Mouse (Mus musculus) liver, embryonic 11.5 days (tissue): Measurements from ENCODE around the gene Tmem97. TPM values are rescaled to one million over a fixed set of nuclear protein-coding genes. Genes with fewer than 3 reads are reported as not detected.

Source experiments
- ATAC-seq: fragments of 200-750 bp; cut with Nextera tagmentation; replicated peaks from 2 replicates; pipeline ENCODE4 v1.8.0; 2017; ENCODE audit warnings: moderate number of reproducible peaks, mild to moderate bottlenecking, moderate TSS enrichment, moderate library complexity; ENCODE audit not compliant: low FRiP score
- DNase-seq: peaks from one replicate; pipeline ENCODE4 v3.0.0-alpha.2; 2017; ENCODE audit warnings: low spot score
- H3K27ac ChIP-seq: fragments of 300-500 bp; sonication (generic); 2 replicates; pipeline ENCODE4 v1.5.1; 2014; ENCODE audit warnings: mild to moderate bottlenecking, low read depth, low read length, control low read depth
- H3K27me3 ChIP-seq: fragments of 300-500 bp; sonication (generic); replicated peaks from 2 replicates; pipeline ENCODE4 v1.6.1; 2014; ENCODE audit warnings: low read length, mixed read lengths; ENCODE audit not compliant: control insufficient read depth, insufficient read depth
- H3K36me3 ChIP-seq: fragments of 300-500 bp; sonication (generic); 2 replicates; pipeline ENCODE4 v1.6.1; 2014; ENCODE audit warnings: mild to moderate bottlenecking, low read length, moderate library complexity, mixed read lengths; ENCODE audit not compliant: control insufficient read depth, insufficient read depth
- H3K4me1 ChIP-seq: fragments of 300-500 bp; sonication (generic); replicated peaks from 2 replicates; pipeline ENCODE4 v1.6.1; 2014; ENCODE audit warnings: low read length, mixed read lengths; ENCODE audit not compliant: control insufficient read depth, insufficient read depth
- H3K4me2 ChIP-seq: fragments of 300-500 bp; sonication (generic); 2 replicates; pipeline ENCODE4 v1.6.1; 2014; ENCODE audit warnings: mild to moderate bottlenecking, control low read depth, moderate library complexity
- H3K4me3 ChIP-seq: fragments of 300-500 bp; sonication (generic); 2 replicates; pipeline ENCODE4 v1.5.1; 2014; ENCODE audit warnings: low read depth, low read length, control low read depth
- H3K9ac ChIP-seq: fragments of 300-500 bp; sonication (generic); 2 replicates; pipeline ENCODE4 v1.6.1; 2014; ENCODE audit warnings: low read depth, low read length, control low read depth
- H3K9me3 ChIP-seq: fragments of 300-500 bp; sonication (generic); 2 replicates; pipeline ENCODE4 v1.6.1; 2016; ENCODE audit warnings: low read length, inconsistent platforms, mixed read lengths; ENCODE audit not compliant: control insufficient read depth
- WGBS: fragments of 180-500 bp; shearing (Covaris S2); extraction: QIAGEN DNeasy Blood & Tissue Kit; methylation state at CpG from one replicate; pipeline ENCODE4 v1.1.7; 2014; 5-methylcytosine and 5-hydroxymethylcytosine counted together
- polyA plus RNA-seq: library from polyadenylated mRNA; unstranded; fragments of >200 nt; fragmentation: Nextera tagmentation; extraction: Ambion mirVana; gene quantifications from 2 replicates; pipeline ENCODE4 v1.2.1, GENCODE M21; 2014

The Tmem97 gene
- polyA plus RNA-seq, 1 experiment from 2014 or later, result 173 TPM

DNA sequence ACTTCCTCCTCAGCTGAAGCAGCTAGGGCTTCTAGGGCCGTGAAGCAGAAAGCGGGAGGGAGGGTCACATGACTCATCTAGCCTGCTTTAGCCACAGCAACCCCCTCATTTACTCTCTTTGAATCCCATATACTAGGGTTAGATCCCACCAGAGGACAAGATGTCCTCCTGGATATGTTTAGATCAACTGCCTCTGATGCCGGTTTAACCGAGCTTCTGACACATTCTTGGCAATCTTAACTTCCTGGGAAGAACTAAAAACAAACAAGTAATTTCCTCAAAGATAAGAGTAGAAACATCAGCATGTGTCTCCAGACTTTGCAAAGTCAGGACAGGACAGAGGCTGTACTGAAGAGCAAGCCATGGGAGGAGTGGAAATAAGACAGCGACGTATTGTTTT lies 16.2 kb upstream of the Tmem97 start:
- ATAC-seq, result no peak
- peaks cover 7% of the 10 kb centered on the region; the same call in 1 of the 2 replicates for H3K36me3 ChIP-seq
- H3K9me3 ChIP-seq, result no peaks in the 10 kb centered on the region
- WGBS, result 34% methylated on average over 6 of the region's 6 CpGs
- H3K4me1 ChIP-seq, result peaks cover 7% of the 10 kb centered on the region
- no peaks in the 10 kb centered on the region for H3K27me3 ChIP-seq
- H3K4me3 ChIP-seq, result no peak overlapping the region
- no peak for DNase-seq
- no peak overlapping the region for H3K9ac ChIP-seq
- H3K4me2 ChIP-seq, result no peak overlapping the region; the same call in 1 of the 2 replicates
- H3K27ac ChIP-seq, result peak overlapping the region; percentile 25

DNA sequence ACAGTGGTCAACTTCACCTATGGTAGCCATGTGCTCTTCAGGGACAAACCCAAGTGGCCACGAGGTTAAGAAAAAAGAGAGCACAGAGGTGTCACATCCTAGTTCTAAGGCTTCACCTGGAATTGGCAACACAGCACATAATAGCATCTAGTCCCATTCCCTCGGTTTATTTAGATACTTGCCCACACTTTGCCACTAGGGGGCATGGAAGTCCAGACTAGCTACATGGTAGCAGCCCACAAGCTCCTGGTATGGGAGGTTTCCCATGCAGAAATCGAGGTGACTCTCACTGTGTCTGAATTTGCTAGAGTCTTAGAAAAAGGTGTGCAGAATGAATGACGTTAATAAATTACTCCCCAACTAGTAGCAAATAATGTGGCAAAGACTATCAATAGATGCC lies 9.9 kb upstream of the Tmem97 start:
- Histone ChIP-seq H3K9me3 (no peaks in the 10 kb centered on the region), H3K27me3 (no peaks in the 10 kb centered on the region), H3K27ac (no peak overlapping the region), H3K4me2 (no peak overlapping the region), H3K9ac (no peak overlapping the region), H3K4me1 (peaks cover 5% of the 10 kb centered on the region), H3K4me3 (no peak overlapping the region), H3K36me3 (no peaks in the 10 kb centered on the region)
- WGBS, result 16% methylated on average over 4 of the region's 4 CpGs
- DNase-seq (peak; percentile 47), ATAC-seq (no peak)

DNA sequence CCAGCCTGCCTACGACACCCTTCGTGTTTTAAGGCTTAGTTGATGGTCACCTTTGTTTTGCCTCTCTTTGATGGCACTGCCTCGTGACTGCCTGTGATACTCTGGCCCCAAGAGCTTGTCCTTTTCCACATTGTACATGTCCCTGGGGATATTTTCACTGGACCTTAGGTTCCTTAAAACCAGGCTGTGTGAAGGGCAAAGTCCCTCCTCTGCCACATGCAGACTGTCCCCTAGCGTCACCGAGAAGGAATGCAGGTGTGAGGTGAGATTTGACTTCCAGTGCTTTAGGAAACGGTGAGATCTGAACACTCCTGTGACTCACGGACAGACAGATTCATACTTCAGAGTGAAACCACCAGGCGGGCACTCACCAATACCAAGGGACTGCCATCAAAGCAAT lies 6.7 kb upstream of the Tmem97 start:
- Histone ChIP-seq H3K27me3 (no peaks in the 10 kb centered on the region), H3K27ac (no peak overlapping the region), H3K4me1 (peaks cover 6% of the 10 kb centered on the region), H3K9ac (no peak overlapping the region), H3K4me3 (no peak overlapping the region), H3K36me3 (no peaks in the 10 kb centered on the region), H3K9me3 (no peaks in the 10 kb centered on the region), H3K4me2 (no peak overlapping the region)
- DNase-seq, result no peak
- no peak for ATAC-seq
- WGBS, result 58% methylated on average over 8 of the region's 8 CpGs

DNA sequence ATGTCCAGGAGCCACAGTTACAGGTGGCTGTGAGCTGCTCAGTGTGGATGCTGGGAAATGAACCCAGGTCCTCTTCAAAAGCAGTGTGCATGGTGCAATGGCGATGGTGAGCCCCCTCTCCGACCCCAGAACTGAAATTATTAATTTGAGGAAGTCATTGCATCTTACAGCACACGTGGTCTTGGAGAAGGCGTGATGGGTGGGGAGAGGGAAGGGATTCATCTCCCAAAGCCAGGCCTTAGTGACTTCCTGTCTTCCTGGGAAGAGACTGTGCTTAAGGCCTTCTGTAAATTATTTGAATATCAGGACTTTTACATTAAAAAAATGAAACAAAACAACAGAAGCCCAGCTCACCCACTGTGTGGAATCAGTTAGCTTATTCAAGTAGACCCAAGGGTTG lies 5.5 kb upstream of the Tmem97 start:
- Histone ChIP-seq H3K27ac (no peak overlapping the region), H3K9ac (no peak overlapping the region), H3K4me1 (peaks cover 6% of the 10 kb centered on the region), H3K27me3 (no peaks in the 10 kb centered on the region), H3K4me3 (no peak overlapping the region), H3K4me2 (no peak overlapping the region), H3K36me3 (no peaks in the 10 kb centered on the region), H3K9me3 (no peaks in the 10 kb centered on the region)
- ATAC-seq (no peak), DNase-seq (no peak)
- 69% methylated on average over 4 of the region's 4 CpGs for WGBS

DNA sequence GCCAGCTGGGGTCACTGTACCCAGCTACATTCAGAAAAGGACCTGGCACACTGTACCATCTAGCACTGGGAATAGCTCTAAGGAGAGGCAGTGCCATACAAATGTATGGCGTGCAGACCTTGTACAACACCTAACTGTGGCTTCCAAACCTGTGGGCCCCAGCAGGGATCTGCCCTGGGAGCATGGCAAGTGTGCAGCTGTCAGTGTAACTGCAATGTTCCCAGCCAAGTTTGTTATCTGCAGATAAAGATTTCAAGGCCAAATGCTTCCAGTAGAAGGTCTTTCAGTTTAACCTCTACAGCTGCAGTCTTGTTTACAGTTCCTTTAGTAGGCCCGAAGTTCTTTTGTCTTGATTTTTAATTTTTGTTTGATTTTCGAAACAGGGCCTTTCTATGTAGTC lies 5.0 kb upstream of the Tmem97 start:
- no peaks in the 10 kb centered on the region for H3K36me3 ChIP-seq
- no peak for DNase-seq
- H3K9me3 ChIP-seq, result no peaks in the 10 kb centered on the region
- no peak overlapping the region for H3K4me3 ChIP-seq
- WGBS, result 60% methylated on average over 3 of the region's 3 CpGs
- no peak overlapping the region for H3K4me2 ChIP-seq
- H3K27ac ChIP-seq, result no peak overlapping the region
- ATAC-seq, result no peak
- H3K4me1 ChIP-seq, result peaks cover 6% of the 10 kb centered on the region
- peak overlapping the region; percentile 16; the same call in 1 of the 2 replicates for H3K9ac ChIP-seq
- H3K27me3 ChIP-seq, result no peaks in the 10 kb centered on the region

DNA sequence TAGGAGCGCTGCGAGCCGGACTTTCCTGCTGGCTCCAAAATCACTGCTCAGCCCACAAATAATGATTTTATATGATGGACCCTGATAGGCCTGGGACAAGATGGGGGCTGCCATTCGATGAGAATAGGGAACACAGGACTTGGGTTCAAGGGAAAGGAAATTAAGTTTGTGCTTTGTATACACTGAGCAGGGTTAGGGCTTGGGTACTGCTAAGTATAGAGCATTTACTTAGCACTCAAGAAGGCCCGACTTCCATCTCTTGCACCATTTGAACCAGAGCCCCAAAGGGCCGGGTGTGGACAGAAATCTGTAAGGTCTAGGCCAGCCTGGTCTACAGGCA lies 452 bp upstream of the Tmem97 start:
- Histone ChIP-seq H3K27ac (0 out of 2 replicates have a peak overlapping the region, but pooled peaks have one; percentile 2), H3K9me3 (no peaks in the 10 kb centered on the region)
- ATAC-seq, result peak; percentile 11

DNA sequence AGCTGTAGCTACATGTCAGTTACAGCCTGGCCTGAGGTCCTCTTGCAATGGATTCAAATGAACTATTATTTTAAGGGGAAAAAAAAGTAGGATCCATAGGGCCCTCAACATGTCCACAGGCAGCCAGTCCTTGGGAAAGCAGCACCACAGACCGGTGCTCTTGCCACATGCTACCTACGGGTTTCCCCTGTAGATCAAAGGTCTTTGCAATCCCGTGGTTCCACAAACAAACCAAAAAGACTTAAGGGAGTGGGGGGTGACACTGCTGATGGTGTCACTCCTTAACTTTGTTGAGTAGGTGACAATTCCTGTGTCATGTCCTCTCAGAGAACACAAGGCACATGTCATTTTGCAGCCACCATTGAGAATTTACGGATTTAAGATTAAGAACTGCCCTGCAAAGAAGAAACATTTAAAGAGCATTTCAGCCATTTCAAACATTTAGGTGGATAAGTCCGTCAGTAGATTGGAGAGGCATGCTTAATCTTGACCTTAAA lies 1.0 kb downstream of the Tmem97 start:
- no peaks in the 10 kb centered on the region for H3K27me3 ChIP-seq
- no peak for ATAC-seq
- H3K4me1 ChIP-seq, result peaks cover 20% of the 10 kb centered on the region
- no peaks in the 10 kb centered on the region for H3K9me3 ChIP-seq
- H3K4me2 ChIP-seq, result peak overlapping the region; percentile 81
- DNase-seq, result no peak
- peak overlapping the region; percentile 76 for H3K4me3 ChIP-seq
- peak overlapping the region; percentile 85 for H3K27ac ChIP-seq
- 4% methylated on average over 5 of the region's 5 CpGs for WGBS
- H3K36me3 ChIP-seq, result no peaks in the 10 kb centered on the region
- H3K9ac ChIP-seq, result peak overlapping the region; percentile 76

More for the DNA sequence above, 452 bp upstream of the Tmem97 start:
- Histone ChIP-seq H3K4me3 (peak overlapping the region; percentile 76), H3K36me3 (no peaks in the 10 kb centered on the region), H3K27me3 (no peaks in the 10 kb centered on the region), H3K4me1 (peaks cover 21% of the 10 kb centered on the region), H3K4me2 (peak overlapping the region; percentile 81), H3K9ac (peak overlapping the region; percentile 56)
- WGBS, result 33% methylated on average over 6 of the region's 6 CpGs
- DNase-seq, result no peak

DNA sequence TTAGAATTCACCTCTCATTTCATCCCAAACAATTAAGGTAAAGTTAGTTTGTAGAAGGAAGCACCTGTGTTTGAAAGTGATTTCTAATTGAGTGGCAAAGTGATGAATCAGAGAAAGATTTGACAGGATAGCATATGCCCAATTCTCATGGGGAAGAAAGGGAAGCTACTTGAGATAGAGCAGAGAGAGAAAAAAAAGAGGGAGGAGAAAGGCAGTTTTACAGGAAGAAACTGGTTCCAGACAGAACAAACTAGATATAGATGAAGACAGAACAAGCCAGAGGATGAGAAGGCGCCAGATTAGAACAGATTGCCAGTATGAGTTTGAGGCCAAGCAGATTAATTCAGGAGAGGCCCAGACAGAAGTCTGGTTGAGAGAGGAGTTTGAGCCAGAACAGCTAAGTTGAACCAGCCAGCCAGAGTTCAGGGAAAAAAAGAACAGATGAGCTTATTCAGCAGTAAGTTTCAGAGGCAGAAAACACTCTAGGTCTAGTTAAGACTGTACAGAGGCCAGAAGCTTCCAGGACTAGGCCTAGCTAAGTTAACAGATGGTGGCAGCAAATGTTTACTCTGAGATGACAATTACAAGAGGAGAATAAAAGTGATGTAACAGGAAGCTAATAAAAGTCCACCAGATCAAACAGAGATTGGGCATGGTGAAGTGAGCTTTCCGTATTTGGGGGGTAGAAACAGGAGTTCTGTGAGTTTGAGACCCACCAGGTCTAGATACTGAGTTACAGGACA lies 2.7 kb downstream of the Tmem97 start:
- peak overlapping the region; percentile 81 for H3K4me2 ChIP-seq
- 68% methylated on average over 2 of the region's 2 CpGs for WGBS
- peaks cover 20% of the 10 kb centered on the region for H3K4me1 ChIP-seq

DNA sequence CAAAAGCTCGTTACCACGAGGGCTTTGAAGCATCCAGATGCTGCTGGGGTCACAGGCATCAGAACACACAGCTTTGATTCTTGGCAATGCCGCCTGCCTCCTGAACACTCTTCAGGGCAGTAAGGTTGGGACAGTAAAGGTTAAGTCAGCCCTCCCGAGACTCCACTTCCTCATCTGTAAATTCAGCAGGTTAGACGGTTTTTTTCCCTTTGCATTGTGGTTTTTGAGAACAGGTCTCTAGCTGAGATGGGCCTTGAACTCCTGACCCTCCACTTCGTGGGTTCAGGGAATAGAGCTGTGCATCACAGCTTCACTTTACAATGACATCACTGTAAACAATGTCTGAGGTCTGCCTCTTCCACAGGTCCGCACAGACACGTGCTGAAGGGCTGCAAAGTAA lies 5.4 kb downstream of the Tmem97 start:
- Histone ChIP-seq H3K9ac (no peak overlapping the region), H3K4me3 (no peak overlapping the region), H3K9me3 (no peaks in the 10 kb centered on the region), H3K4me1 (peaks cover 20% of the 10 kb centered on the region), H3K27me3 (no peaks in the 10 kb centered on the region), H3K4me2 (no peak overlapping the region), H3K36me3 (peaks cover 15% of the 10 kb centered on the region), H3K27ac (no peak overlapping the region)
- no peak for DNase-seq
- 53% methylated on average over 8 of the region's 8 CpGs for WGBS
- ATAC-seq, result no peak; the same call in 1 of the 2 replicates

More for the DNA sequence above, 2.7 kb downstream of the Tmem97 start:
- ATAC-seq (no peak), DNase-seq (no peak)
- H3K9ac ChIP-seq, result no peak overlapping the region
- no peaks in the 10 kb centered on the region for H3K27me3 ChIP-seq
- H3K27ac ChIP-seq, result no peak overlapping the region
- no peaks in the 10 kb centered on the region for H3K9me3 ChIP-seq
- H3K4me3 ChIP-seq, result no peak overlapping the region
- H3K36me3 ChIP-seq, result peaks cover 6% of the 10 kb centered on the region; the same call in 1 of the 2 replicates
